Mouse (Mus musculus) activated CD4-positive, CD25-positive, alpha-beta regulatory T cell, adult 4 months (primary cell): ENCODE data around the gene C8g. TPM values are rescaled to one million over a fixed set of nuclear protein-coding genes. Genes with fewer than 3 reads are reported as not detected.

ENCODE experiments used
- ATAC-seq: one replicate; pipeline ENCODE4 v1.8.0; 2017
- polyA plus RNA-seq, 2 experiments: library from polyadenylated mRNA; unstranded; fragments of 100-300 nt; shearing (Covaris generic); gene quantifications; one replicate each; pipeline ENCODE4 v1.2.1; 2017

Gene C8g
- 1 to 10 TPM; 3.1 to 3.2 TPM for polyA plus RNA-seq

- no peak for ATAC-seq
Measured at GRCm38 (mm10) chr2:25501593-25502486, at the start of gene C8g. C8g (minus strand) TSS chr2:25501719.

- no peak for ATAC-seq
Measured at GRCm38 (mm10) chr2:25551186-25551585, 49.7 kb upstream of the C8g start.

GRCm38 (mm10) chr2:25549021-25549991, 47.8 kb upstream of the C8g start:
- peak; percentile 71 for ATAC-seq

- peak; percentile 84 for ATAC-seq
Measured at GRCm38 (mm10) chr2:25546811-25547491, 45.4 kb upstream of the C8g start, which contains the start of gene Traf2. Traf2 (minus strand) TSS chr2:25546940.

GRCm38 (mm10) chr2:25545996-25546810, 44.7 kb upstream of the C8g start:
- peak; percentile 5 for ATAC-seq

- ATAC-seq = no peak
Measured at GRCm38 (mm10) chr2:25541644-25542367, 40.3 kb upstream of the C8g start.

GRCm38 (mm10) chr2:25540541-25540948, 39.0 kb upstream of the C8g start:
- no peak for ATAC-seq

- ATAC-seq = no peak
Measured at GRCm38 (mm10) chr2:25536531-25536930, 35.0 kb upstream of the C8g start.

GRCm38 (mm10) chr2:25534866-25535182, 33.3 kb upstream of the C8g start:
- ATAC-seq = no peak

- ATAC-seq = peak; percentile 90
Measured at GRCm38 (mm10) chr2:25534178-25534865, 32.8 kb upstream of the C8g start.

GRCm38 (mm10) chr2:25533707-25534106, 32.2 kb upstream of the C8g start:
- ATAC-seq = peak; percentile 25

GRCm38 (mm10) chr2:25526510-25527302, 25.2 kb upstream of the C8g start:
- ATAC-seq = no peak

- ATAC-seq = no peak
Measured at GRCm38 (mm10) chr2:25509912-25510311, 8.4 kb upstream of the C8g start.

- ATAC-seq = peak; percentile 40
Measured at GRCm38 (mm10) chr2:25506964-25507363, 5.4 kb upstream of the C8g start.

- no peak for ATAC-seq
Measured at GRCm38 (mm10) chr2:25505860-25506259, 4.3 kb upstream of the C8g start.

- ATAC-seq = no peak
Measured at GRCm38 (mm10) chr2:25505000-25505399, 3.5 kb upstream of the C8g start.

GRCm38 (mm10) chr2:25504538-25504937, 3.0 kb upstream of the C8g start:
- no peak for ATAC-seq

GRCm38 (mm10) chr2:25502726-25503125, 1.2 kb upstream of the C8g start:
- ATAC-seq = no peak

GRCm38 (mm10) chr2:25500576-25501405, 728 bp downstream of the C8g start, which contains the start of gene Fbxw5:
Fbxw5 (plus strand) TSS chr2:25500750.
- peak; percentile 82 for ATAC-seq
